Mouse (Mus musculus) spleen, adult 2 months (tissue): ENCODE data around the gene Rgs14. TPM values are rescaled to one million over a fixed set of nuclear protein-coding genes. Genes with fewer than 3 reads are reported as not detected.

Experiments
- DNase-seq, 2 experiments: peaks; one replicate each; pipeline versions ENCODE4 v3.0.0 to v3.0.0-alpha.2; 2012 to 2021; ENCODE audit warnings: low spot score in 2 of 2, low read depth in 1 of 2
- H3K27ac ChIP-seq: fragments of 200-500 bp; 2 replicates; pipeline ENCODE4 v1.5.1; 2012; ENCODE audit warnings: low read length, inconsistent platforms; ENCODE audit not compliant: insufficient read depth
- H3K27me3 ChIP-seq: fragments of 200-500 bp; 2 replicates; pipeline ENCODE4 v1.6.1; 2012; ENCODE audit warnings: mild to moderate bottlenecking, moderate library complexity, low read length, inconsistent platforms; ENCODE audit not compliant: control insufficient read depth, insufficient read depth
- H3K36me3 ChIP-seq: fragments of 200-500 bp; 2 replicates; pipeline ENCODE4 v1.6.1; 2012; ENCODE audit warnings: mild to moderate bottlenecking, low read length, inconsistent platforms; ENCODE audit not compliant: control insufficient read depth, insufficient read depth
- H3K4me1 ChIP-seq: fragments of 200-500 bp; 2 replicates; pipeline ENCODE4 v1.6.1; 2011; ENCODE audit warnings: inconsistent platforms; ENCODE audit not compliant: control insufficient read depth, insufficient read depth, insufficient read length
- H3K4me3 ChIP-seq: fragments of 200-500 bp; 2 replicates; pipeline ENCODE4 v1.5.1; 2011; ENCODE audit warnings: mild to moderate bottlenecking, inconsistent platforms; ENCODE audit not compliant: insufficient read depth, insufficient read length; ENCODE audit errors: extremely low read depth
- CTCF ChIP-seq: fragments of 200-500 bp; IDR thresholded peaks from 2 replicates; pipeline ENCODE4 v1.5.1; 2011; ENCODE audit warnings: mild to moderate bottlenecking, inconsistent platforms; ENCODE audit not compliant: insufficient read depth, insufficient read length, insufficient replicate concordance; ENCODE audit errors: extremely low read depth
- POLR2A ChIP-seq: fragments of 200-500 bp; IDR thresholded peaks from 2 replicates; pipeline ENCODE4 v1.6.1; 2011; ENCODE audit warnings: low read depth, low read length, inconsistent platforms
- WGBS: fragments of 180-500 bp; shearing (Covaris S2); methylation state at CpG from one replicate; pipeline ENCODE4 v1.1.7; 2018; 5-methylcytosine and 5-hydroxymethylcytosine counted together
- polyA plus RNA-seq: library from polyadenylated mRNA; depleted of rRNA; stranded (reverse); fragments of >200 nt; gene quantifications from 2 replicates; pipeline ENCODE4 v1.2.3, GENCODE M21; 2012

Rgs14 gene
- polyA plus RNA-seq, 1 experiment: 54.7 TPM

GRCm38 (mm10) chr13:55327633-55328032 is 41.9 kb upstream of the Rgs14 start:
- peak; percentile 85 to 87 for DNase-seq
- H3K4me1 ChIP-seq: peaks cover 19% of the 10 kb centered on the region; the same call in 1 of the 2 replicates
- TF ChIP-seq CTCF (peak; percentile 87), POLR2A (no peak)
- 14% methylated on average over 8 of the region's 8 CpGs for WGBS
- H3K27ac ChIP-seq: no peak overlapping the region
- H3K4me3 ChIP-seq: no peak overlapping the region
- H3K27me3 ChIP-seq: no peaks in the 10 kb centered on the region
- H3K36me3 ChIP-seq: peaks cover 21% of the 10 kb centered on the region

DNA sequence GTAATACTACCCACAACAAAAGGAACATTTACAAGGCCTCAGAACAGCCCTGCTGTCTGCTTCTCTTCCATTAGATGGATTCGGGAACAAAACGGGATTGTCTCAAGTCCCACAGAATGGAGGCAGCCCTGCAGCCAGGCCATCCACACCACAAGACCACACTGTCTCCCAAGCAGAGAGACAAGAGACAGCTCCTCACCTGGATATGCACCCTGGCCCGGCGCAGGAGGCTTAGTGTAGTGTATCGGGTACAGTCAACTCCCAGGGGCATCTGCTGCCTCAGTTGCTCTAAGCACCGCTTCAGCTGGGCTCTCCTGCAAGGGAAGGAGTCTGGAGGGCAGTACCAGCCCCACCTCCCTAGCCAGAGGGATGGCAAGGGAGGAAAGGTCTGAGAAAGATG is 41.4 kb upstream of the Rgs14 start:
- H3K36me3 ChIP-seq: peaks cover 21% of the 10 kb centered on the region
- 84% methylated on average over 6 of the region's 6 CpGs for WGBS
- no peak for DNase-seq
- no peak overlapping the region for H3K27ac ChIP-seq
- H3K27me3 ChIP-seq: no peaks in the 10 kb centered on the region
- TF ChIP-seq POLR2A (no peak), CTCF (no peak)
- peaks cover 16% of the 10 kb centered on the region; the same call in 1 of the 2 replicates for H3K4me1 ChIP-seq
- H3K4me3 ChIP-seq: peak overlapping the region; percentile 4; the same call in 1 of the 2 replicates

DNA sequence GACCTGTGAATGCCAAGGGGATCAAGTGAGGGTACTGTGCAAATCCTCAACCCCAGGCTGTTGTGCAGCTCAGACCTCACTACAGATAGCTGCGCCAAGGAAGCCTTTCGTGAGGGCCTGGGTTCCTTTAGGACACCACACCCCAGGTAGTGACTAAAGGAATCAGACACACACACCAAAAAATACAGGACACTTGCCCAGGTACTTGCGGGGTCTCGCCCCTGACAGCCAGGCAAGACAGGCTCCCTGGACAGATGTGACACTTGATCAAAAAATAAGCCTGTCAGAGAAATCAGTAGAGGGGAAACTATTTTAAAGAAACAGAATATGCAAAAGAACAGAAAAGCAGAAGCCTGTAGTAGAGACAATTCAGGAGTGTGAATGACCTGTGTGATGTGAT is 40.9 kb upstream of the Rgs14 start:
- DNase-seq: no peak
- H3K27ac ChIP-seq: no peak overlapping the region
- TF ChIP-seq CTCF: no peak
- TF ChIP-seq POLR2A: no peak
- H3K4me3 ChIP-seq: peak overlapping the region; percentile 60; the same call in 1 of the 2 replicates
- H3K4me1 ChIP-seq: peaks cover 16% of the 10 kb centered on the region; the same call in 1 of the 2 replicates
- WGBS: 78% methylated on average over 4 of the region's 4 CpGs
- H3K36me3 ChIP-seq: peaks cover 18% of the 10 kb centered on the region
- H3K27me3 ChIP-seq: no peaks in the 10 kb centered on the region

GRCm38 (mm10) chr13:55329109-55329682 is 40.3 kb upstream of the Rgs14 start:
- DNase-seq: no peak
- H3K4me3 ChIP-seq: peak overlapping the region; percentile 60
- no peak for TF ChIP-seq CTCF
- no peak for TF ChIP-seq POLR2A
- peaks cover 16% of the 10 kb centered on the region; the same call in 1 of the 2 replicates for H3K4me1 ChIP-seq
- peaks cover 14% of the 10 kb centered on the region for H3K36me3 ChIP-seq
- H3K27me3 ChIP-seq: no peaks in the 10 kb centered on the region
- 2% methylated on average over 28 of the region's 29 CpGs for WGBS
- H3K27ac ChIP-seq: peak overlapping the region; percentile 35

DNA sequence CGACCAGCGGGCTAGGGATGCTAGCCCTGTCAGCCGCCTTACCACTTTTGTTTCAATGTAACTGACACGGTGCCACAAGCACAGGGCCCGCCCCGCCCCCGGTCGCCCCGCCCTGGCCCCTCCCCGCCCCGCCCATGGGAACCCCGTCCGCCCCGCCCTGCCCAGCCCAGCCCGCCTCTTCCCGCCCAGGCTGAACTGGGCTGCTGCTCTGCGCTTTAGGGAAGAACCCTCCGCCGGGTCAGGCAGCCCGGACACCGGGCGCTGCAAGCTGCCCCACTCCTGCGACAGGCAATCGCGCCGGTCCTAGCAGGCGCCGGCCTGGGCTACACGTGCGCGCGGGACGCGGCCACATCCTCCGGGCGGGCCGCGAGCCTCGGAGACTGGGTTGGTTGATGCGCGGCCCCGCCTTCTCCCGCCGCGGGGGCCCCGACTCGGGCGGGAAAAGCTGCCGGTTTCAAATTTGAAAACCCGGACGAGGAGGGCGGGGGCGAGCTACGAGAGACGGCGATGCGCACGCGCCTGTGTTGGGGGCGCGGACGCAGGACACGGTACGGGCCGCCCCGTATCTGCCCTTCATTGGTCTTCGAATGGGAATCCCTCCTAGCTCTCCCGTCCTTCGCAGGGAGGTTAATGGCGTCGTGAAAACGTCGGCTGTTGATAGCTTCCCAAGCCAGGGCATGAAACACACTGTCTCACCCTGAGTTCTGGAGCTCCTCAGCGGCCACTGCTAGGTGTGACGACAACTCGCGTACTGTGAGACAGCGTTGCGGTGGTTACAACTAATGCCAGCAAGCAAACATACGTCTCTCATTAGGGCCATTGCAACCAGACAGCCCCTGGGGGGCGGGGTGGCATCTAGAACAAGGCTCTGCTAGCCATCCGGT is 39.6 kb upstream of the Rgs14 start, which contains the start of gene Mxd3:
Gene Mxd3, minus strand, starts transcription at position 141 of the 884 bp plus-strand sequence.
- TF ChIP-seq CTCF (no peak), POLR2A (no peak)
- Histone ChIP-seq H3K36me3 (peaks cover 10% of the 10 kb centered on the region), H3K4me1 (peaks cover 16% of the 10 kb centered on the region; the same call in 1 of the 2 replicates), H3K27me3 (no peaks in the 10 kb centered on the region), H3K27ac (peak within 1 kb of the TSS; percentile 35), H3K4me3 (peak within 1 kb of the TSS; percentile 67)
- peak; percentile 61 to 71 for DNase-seq
- under 1% methylated on average over 79 of the region's 82 CpGs for whole genome bisulfite sequencing

- Histone ChIP-seq H3K27me3 (no peaks in the 10 kb centered on the region), H3K4me1 (peaks cover 16% of the 10 kb centered on the region; the same call in 1 of the 2 replicates), H3K4me3 (no peak overlapping the region), H3K36me3 (peaks cover 3% of the 10 kb centered on the region), H3K27ac (no peak overlapping the region)
- DNase-seq: no peak
- WGBS: 74% methylated on average over 14 of the region's 14 CpGs
- TF ChIP-seq CTCF (no peak), POLR2A (no peak)
These were observed 38.7 kb upstream of the Rgs14 start for GRCm38 (mm10) chr13:55330567-55331400.
